Mouse (Mus musculus): ENCODE measurements around the gene Dock7.
A peak's percentile ranks its signal among the peaks of the same experiment; 100 is the strongest.

The Dock7 gene

GRCm38 (mm10) chr4:99120211-99121122, at the start of gene Dock7:
Dock7 (minus strand) TSS chr4:99120915.
- DNase-seq = peak; percentile 82 to 84

GRCm38 (mm10) chr4:99168869-99169268, 48.2 kb upstream of the Dock7 start:
- no peak for DNase-seq

GRCm38 (mm10) chr4:99163547-99163946, 42.8 kb upstream of the Dock7 start:
- no peak for DNase-seq

- DNase-seq = no peak
Observed at GRCm38 (mm10) chr4:99163001-99163400, 42.3 kb upstream of the Dock7 start.

GRCm38 (mm10) chr4:99161457-99161971, 40.8 kb upstream of the Dock7 start:
- DNase-seq = no peak

- no peak for DNase-seq
Observed at GRCm38 (mm10) chr4:99160899-99161298, 40.2 kb upstream of the Dock7 start.

GRCm38 (mm10) chr4:99160414-99160813, 39.7 kb upstream of the Dock7 start:
- DNase-seq = no peak

GRCm38 (mm10) chr4:99158495-99158894, 37.8 kb upstream of the Dock7 start:
- no peak for DNase-seq

GRCm38 (mm10) chr4:99156641-99157307, 36.1 kb upstream of the Dock7 start:
- no peak for DNase-seq

- no peak for DNase-seq
Observed at GRCm38 (mm10) chr4:99151885-99152558, 31.3 kb upstream of the Dock7 start.

- DNase-seq = no peak
Observed at GRCm38 (mm10) chr4:99151434-99151833, 30.7 kb upstream of the Dock7 start.

- no peak for DNase-seq
Observed at GRCm38 (mm10) chr4:99143323-99143722, 22.6 kb upstream of the Dock7 start.

- no peak for DNase-seq
Observed at GRCm38 (mm10) chr4:99141578-99141977, 20.9 kb upstream of the Dock7 start.

- no peak for DNase-seq
Observed at GRCm38 (mm10) chr4:99141171-99141570, 20.5 kb upstream of the Dock7 start.

GRCm38 (mm10) chr4:99137986-99138641, 17.4 kb upstream of the Dock7 start:
- no peak for DNase-seq

- no peak for DNase-seq
Observed at GRCm38 (mm10) chr4:99134522-99134921, 13.8 kb upstream of the Dock7 start.

- DNase-seq = no peak
Observed at GRCm38 (mm10) chr4:99133326-99133725, 12.6 kb upstream of the Dock7 start.

- no peak for DNase-seq
Observed at GRCm38 (mm10) chr4:99132686-99133085, 12.0 kb upstream of the Dock7 start.

GRCm38 (mm10) chr4:99131227-99131653, 10.5 kb upstream of the Dock7 start:
- no peak for DNase-seq

- DNase-seq = no peak
Observed at GRCm38 (mm10) chr4:99123546-99123945, 2.8 kb upstream of the Dock7 start.

- no peak for DNase-seq
Observed at GRCm38 (mm10) chr4:99122786-99123185, 2.1 kb upstream of the Dock7 start.

- no peak for DNase-seq
Observed at GRCm38 (mm10) chr4:99122047-99122446, 1.3 kb upstream of the Dock7 start.

All from cerebellum, postnatal 36 days (tissue).